Mouse (Mus musculus): ENCODE measurements around the gene Gnat2.

- TF ChIP-seq MAX (IDR thresholded peaks at IDR 0.05) (no peak), USF1 (IDR thresholded peaks at IDR 0.05; ENCODE audit: low read depth) (no peak)
These were observed 10.9 kb upstream of the Gnat2 start for GRCm38 (mm10) chr3:108081681-108082080.
